Mouse (Mus musculus) E14TG2a.4 (cell line): Measurements from ENCODE around the gene Ltb.

Source experiments
- H3K27me3 ChIP-seq: 2 replicates; pipeline ENCODE4 v1.6.1; 2014; ENCODE audit warnings: low read length, control low read depth; ENCODE audit not compliant: insufficient read depth
- H3K36me3 ChIP-seq: 2 replicates; pipeline ENCODE4 v1.6.1; 2014; ENCODE audit warnings: low read length, control low read depth; ENCODE audit not compliant: insufficient read depth
- H3K4me1 ChIP-seq: replicated peaks from 2 replicates; pipeline ENCODE4 v1.6.1; 2014; ENCODE audit warnings: low read depth, low read length, control low read depth
- H3K4me3 ChIP-seq: replicated peaks from 2 replicates; pipeline ENCODE4 v1.5.1; 2014; ENCODE audit warnings: mild to moderate bottlenecking, low read length
- H3K9me3 ChIP-seq: 2 replicates; pipeline ENCODE4 v1.6.1; 2014; ENCODE audit warnings: low read length, control low read depth
- CTCF ChIP-seq: conservative IDR thresholded peaks from 2 replicates; pipeline ENCODE4 v1.5.1; 2014; ENCODE audit warnings: low read length
- NANOG ChIP-seq: IDR thresholded peaks from 2 replicates; pipeline ENCODE4 v1.6.1; 2014; ENCODE audit warnings: borderline replicate concordance, low read length, mixed read lengths
- POU5F1 ChIP-seq: IDR thresholded peaks from 2 replicates; pipeline ENCODE4 v1.6.1; 2014; ENCODE audit warnings: low read length, borderline replicate concordance

The Ltb gene

DNA sequence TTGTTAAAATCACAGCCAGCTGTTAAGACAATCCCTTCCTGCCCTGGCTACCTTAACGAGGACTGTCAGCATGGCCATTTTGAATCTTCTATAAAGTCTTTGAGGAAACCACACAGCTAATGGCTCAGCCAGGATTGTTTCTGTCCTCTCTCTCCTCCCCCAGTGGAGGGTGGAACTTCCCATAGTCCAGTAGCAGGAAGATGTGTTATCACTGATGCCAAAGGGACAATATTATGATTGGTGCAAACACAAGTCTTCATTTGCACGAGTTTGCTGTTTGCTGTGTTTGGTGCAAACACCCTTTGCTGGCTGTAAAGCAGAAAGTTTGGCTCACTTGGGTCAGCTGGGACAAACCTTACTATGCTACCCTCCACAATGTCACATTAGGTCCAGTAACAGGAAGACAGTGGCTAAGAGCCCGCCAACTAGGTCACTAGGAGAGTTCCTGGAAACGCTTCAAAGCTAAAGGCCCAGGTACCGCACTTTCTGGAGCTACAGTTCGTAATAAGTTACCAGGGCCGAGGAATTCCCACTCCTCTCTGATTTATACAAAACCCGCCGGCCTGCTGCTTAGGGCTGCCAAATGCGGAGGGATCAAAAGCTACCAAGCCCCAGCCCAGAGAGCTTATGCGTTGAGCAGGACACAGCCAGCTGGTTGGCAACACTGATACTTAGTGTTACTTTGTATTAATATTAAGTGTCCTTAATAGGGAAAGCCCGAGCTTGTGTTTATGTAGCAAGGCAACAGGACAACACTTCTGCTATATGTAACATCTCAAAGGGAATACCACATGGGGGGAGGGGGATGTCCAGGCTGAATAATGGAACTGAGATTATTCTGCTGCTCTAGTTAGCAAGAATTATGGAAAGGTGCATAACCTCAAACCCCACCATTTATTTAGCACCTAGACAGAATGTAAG is 46.4 kb downstream of the Ltb start:
- H3K4me3 ChIP-seq: peak overlapping the region; percentile 99
- TF ChIP-seq NANOG: no peak
- TF ChIP-seq POU5F1: no peak
- no peak for TF ChIP-seq CTCF
- peaks cover 11% of the 10 kb centered on the region for H3K27me3 ChIP-seq
- H3K9me3 ChIP-seq: no peaks in the 10 kb centered on the region
- H3K4me1 ChIP-seq: peaks cover 50% of the 10 kb centered on the region
- H3K36me3 ChIP-seq: peaks cover 31% of the 10 kb centered on the region

DNA sequence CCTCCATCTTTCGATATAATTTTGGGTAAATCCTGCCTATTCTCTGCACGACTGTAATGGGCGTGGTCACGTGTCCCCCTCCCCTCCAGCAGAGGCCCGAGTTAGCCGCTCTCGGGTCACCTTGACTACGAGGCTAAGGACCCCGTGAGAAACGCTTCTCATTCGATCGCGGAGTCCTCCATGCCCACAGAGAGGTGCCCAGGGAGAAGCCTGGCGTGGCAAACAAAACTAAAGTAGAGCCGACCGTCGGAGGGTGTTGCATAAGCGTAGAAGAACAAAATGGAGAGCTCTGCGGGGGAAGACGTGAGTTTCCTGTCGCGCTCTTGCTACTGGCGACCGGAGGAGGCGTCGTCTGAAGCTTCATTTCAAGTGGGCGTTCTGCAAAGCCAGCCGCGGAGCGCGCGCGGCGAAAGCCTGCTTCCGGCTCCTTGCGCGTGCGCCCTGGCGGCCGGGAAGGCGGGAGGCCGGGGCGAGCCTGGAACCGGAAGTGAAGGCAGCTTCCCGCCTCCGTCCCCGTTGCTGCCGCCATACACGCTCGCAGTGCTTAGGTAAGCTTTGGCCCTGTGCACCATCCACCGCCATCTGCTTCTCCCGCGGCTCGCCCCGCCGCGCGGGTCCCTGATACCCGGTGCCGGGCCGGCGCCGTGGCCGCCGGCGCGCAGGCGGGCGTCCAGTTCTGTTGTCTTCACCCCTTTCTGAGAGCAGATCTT is 47.2 kb downstream of the Ltb start, which contains the start of gene Ddx39b:
TSS of gene Ddx39b (plus strand) at position 442 of the 710 bp plus-strand sequence.
- TF ChIP-seq CTCF: no peak
- TF ChIP-seq POU5F1: no peak
- no peak for TF ChIP-seq NANOG
- Histone ChIP-seq H3K4me1 (peaks cover 53% of the 10 kb centered on the region), H3K4me3 (peak within 1 kb of the TSS; percentile 99), H3K9me3 (no peaks in the 10 kb centered on the region), H3K27me3 (peaks cover 11% of the 10 kb centered on the region), H3K36me3 (peaks cover 39% of the 10 kb centered on the region)

DNA sequence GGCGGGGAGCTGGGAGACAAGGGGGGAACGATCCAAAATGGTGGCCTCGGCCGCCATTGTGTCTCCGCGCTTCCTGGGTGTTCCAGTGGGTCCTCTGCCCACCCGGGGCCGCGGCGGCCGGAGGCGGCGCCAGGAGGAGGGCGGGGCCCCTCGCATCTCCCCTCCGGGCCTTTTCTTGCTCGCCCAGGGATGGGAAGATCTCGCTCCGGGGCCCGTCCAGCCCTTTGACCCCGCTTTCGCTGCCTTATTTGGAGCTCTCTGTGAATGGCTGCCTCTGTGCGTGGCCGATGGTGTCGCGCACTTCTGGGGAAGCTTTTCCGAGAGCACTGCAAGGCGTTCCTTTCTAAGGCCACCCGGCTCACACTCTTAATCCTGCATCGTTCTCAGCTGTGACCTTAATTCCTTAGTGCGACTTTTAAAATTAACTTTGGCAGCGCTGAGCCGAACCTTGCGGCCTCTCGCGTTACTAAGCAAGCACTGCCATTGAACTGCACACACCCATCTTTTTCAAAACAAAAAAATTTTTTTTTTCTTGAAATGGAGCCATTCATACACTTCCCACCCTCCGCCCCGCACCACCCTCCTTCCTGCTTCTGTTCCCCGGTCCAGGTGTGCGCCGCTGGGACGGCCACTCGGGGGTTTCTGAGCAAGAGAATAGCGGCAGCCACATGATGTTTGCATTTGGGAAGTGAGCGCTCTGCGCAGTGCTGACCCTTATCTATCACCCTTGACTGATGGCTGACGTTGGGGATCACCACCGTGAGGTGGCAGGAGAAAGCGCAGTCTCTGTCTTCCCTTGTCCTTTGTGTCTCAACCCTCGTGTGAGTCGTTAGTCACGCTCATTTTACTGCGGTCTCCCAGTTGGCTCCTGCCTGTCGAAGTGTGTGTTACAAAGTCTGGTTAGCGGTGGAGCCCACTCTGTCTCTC is 48.0 kb downstream of the Ltb start:
- TF ChIP-seq POU5F1 (no peak), NANOG (no peak), CTCF (no peak)
- Histone ChIP-seq H3K4me1 (peaks cover 55% of the 10 kb centered on the region), H3K27me3 (peaks cover 3% of the 10 kb centered on the region), H3K9me3 (no peaks in the 10 kb centered on the region), H3K4me3 (peak overlapping the region; percentile 99), H3K36me3 (peaks cover 47% of the 10 kb centered on the region)

DNA sequence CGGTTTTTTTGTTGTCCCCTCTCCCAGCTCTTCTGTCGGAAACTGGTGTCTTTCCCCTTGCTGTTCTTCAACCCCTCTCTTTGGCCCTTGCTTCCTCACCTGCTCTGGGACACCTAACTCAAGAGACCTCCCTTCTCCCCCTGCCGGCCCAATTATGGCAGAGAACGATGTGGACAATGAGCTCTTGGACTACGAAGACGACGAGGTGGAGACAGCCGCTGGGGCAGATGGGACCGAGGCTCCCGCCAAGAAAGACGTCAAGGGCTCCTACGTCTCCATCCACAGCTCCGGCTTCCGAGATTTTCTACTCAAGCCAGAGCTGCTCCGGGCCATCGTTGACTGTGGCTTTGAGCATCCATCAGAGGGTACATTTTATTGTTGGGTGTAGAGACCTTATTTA is 48.8 kb downstream of the Ltb start:
- TF ChIP-seq NANOG: no peak
- no peak for TF ChIP-seq CTCF
- no peak for TF ChIP-seq POU5F1
- H3K27me3 ChIP-seq: no peaks in the 10 kb centered on the region
- H3K4me3 ChIP-seq: peak overlapping the region; percentile 99
- peaks cover 55% of the 10 kb centered on the region for H3K36me3 ChIP-seq
- no peaks in the 10 kb centered on the region for H3K9me3 ChIP-seq
- peaks cover 63% of the 10 kb centered on the region for H3K4me1 ChIP-seq

DNA sequence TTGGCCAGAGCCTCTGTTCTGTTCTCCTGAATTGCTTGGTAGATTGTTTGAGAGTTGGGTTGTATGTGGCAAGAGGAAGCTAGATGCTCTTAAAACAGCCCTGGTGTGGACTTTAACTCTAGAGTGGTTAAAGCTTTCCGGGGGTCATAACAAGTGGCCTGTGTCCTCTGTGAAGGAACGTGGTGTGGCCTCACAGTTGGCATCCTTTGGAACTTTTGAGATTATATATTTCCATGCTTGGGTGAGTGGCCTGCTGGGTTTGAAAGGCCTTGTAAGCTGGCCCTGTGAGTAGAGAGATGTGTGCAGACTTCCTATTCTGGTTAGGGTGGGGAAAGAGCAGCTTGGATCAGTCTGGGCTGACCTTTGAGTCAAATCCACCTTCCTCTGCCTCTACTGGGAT is 50.8 kb downstream of the Ltb start:
- no peak for TF ChIP-seq NANOG
- TF ChIP-seq CTCF: no peak
- TF ChIP-seq POU5F1: no peak
- peaks cover 80% of the 10 kb centered on the region for H3K4me1 ChIP-seq
- no peaks in the 10 kb centered on the region for H3K27me3 ChIP-seq
- H3K9me3 ChIP-seq: no peaks in the 10 kb centered on the region
- H3K36me3 ChIP-seq: peaks cover 75% of the 10 kb centered on the region
- H3K4me3 ChIP-seq: peak overlapping the region; percentile 99
